8 mouse cellular contexts compared by ENCODE assay signal in genomic region chr14:46884701-46885428, GRCm38 (mm10). TPM values are rescaled to one million over a fixed set of nuclear protein-coding genes. Genes with fewer than 3 reads are reported as not detected.
DNase-seq lines count a peak whose midpoint lies in the region; ATAC-seq and TF ChIP-seq lines count a peak whose summit lies in the region.

No protein-coding gene starts in this region.

- WGBS in forebrain, embryonic 13.5 days: under 1% methylated on average over 46 of the region's 52 CpGs
- 1% methylated on average over 45 of the region's 52 CpGs for WGBS in heart, embryonic 15.5 days
- under 1% methylated on average over 50 of the region's 52 CpGs for WGBS in liver, embryonic 13.5 days (ENCODE audit: insufficient replicate concordance)
- WGBS in neural tube, embryonic 15.5 days: under 1% methylated on average over 47 of the region's 52 CpGs

- H3K27ac ChIP-seq in forebrain, embryonic 13.5 days: peak overlapping the region; percentile 75
- H3K27ac ChIP-seq in heart, embryonic 15.5 days: peak overlapping the region; percentile 98
- no peak overlapping the region; the same call in 1 of the 2 replicates for H3K27ac ChIP-seq in liver, embryonic 13.5 days
- peak overlapping the region; percentile 85 for H3K27ac ChIP-seq in neural tube, embryonic 15.5 days (replicated peaks)

- H3K9ac ChIP-seq in forebrain, embryonic 13.5 days: peak overlapping the region; percentile 75
- peak overlapping the region; percentile 77 for H3K9ac ChIP-seq in heart, embryonic 15.5 days
- peak overlapping the region; percentile 49 for H3K9ac ChIP-seq in liver, embryonic 13.5 days
- H3K9ac ChIP-seq in neural tube, embryonic 15.5 days (replicated peaks): peak overlapping the region; percentile 67

- peak; percentile 60 for ATAC-seq in forebrain, embryonic 13.5 days
- peak; percentile 24 for ATAC-seq in heart, embryonic 15.5 days (replicated peaks; ENCODE audit: insufficient number of reproducible peaks, insufficient read depth, low FRiP score, low read depth)
- no peak for ATAC-seq in liver, embryonic 13.5 days (ENCODE audit: low read depth)
- ATAC-seq in neural tube, embryonic 15.5 days (ENCODE audit: low FRiP score): peak; percentile 65

- peak; percentile 40; the same call in 1 of the 2 replicates for TF ChIP-seq POLR2A in brain, embryonic 14.5 days (IDR thresholded peaks at IDR 0.05; ENCODE audit: borderline replicate concordance, extremely low read depth, insufficient read depth, insufficient read length, poor library complexity, severe bottlenecking)

- TF ChIP-seq CTCF in brain, embryonic 14.5 days (IDR thresholded peaks at IDR 0.05; ENCODE audit: borderline replicate concordance, extremely low read depth, insufficient read depth, insufficient read length): no peak

- DNase-seq in CD8-positive naive resting alpha-beta T cell, adult 2 months (ENCODE audit: low read depth in 2 of 2, low spot score in 2 of 2): peak; percentile 3 to 18
- DNase-seq in brain, embryonic 14.5 days (ENCODE audit: low read depth): peak; percentile 85
- DNase-seq in kidney, postnatal 14 days: peak; percentile 69
- no peak for DNase-seq in liver, embryonic 13.5 days
- DNase-seq in thymus, postnatal 4 days: peak; percentile 66

- 0 out of 2 replicates have a peak, but pooled peaks cover 3% of the 10 kb centered on the region for H3K36me3 ChIP-seq in forebrain, embryonic 13.5 days (ENCODE audit: poor library complexity, severe bottlenecking)
- no peaks in the 10 kb centered on the region; the same call in 1 of the 2 replicates for H3K36me3 ChIP-seq in heart, embryonic 15.5 days
- no peaks in the 10 kb centered on the region for H3K36me3 ChIP-seq in liver, embryonic 13.5 days
- H3K36me3 ChIP-seq in neural tube, embryonic 15.5 days: no peaks in the 10 kb centered on the region

- H3K9me3 ChIP-seq in forebrain, embryonic 13.5 days (replicated peaks): no peaks in the 10 kb centered on the region
- H3K9me3 ChIP-seq in heart, embryonic 15.5 days (replicated peaks): no peaks in the 10 kb centered on the region
- H3K9me3 ChIP-seq in liver, embryonic 13.5 days (replicated peaks): no peaks in the 10 kb centered on the region
- H3K9me3 ChIP-seq in neural tube, embryonic 15.5 days (replicated peaks): no peaks in the 10 kb centered on the region

- H3K4me3 ChIP-seq in forebrain, embryonic 13.5 days: peak overlapping the region; percentile 64
- peak overlapping the region; percentile 80 for H3K4me3 ChIP-seq in heart, embryonic 15.5 days
- H3K4me3 ChIP-seq in liver, embryonic 13.5 days (replicated peaks): peak overlapping the region; percentile 56
- H3K4me3 ChIP-seq in neural tube, embryonic 15.5 days (replicated peaks): peak overlapping the region; percentile 67

- peaks cover 11% of the 10 kb centered on the region; the same call in 1 of the 2 replicates for H3K27me3 ChIP-seq in forebrain, embryonic 13.5 days
- H3K27me3 ChIP-seq in heart, embryonic 15.5 days: no peaks in the 10 kb centered on the region
- H3K27me3 ChIP-seq in liver, embryonic 13.5 days: peaks cover 72% of the 10 kb centered on the region
- peaks cover 9% of the 10 kb centered on the region for H3K27me3 ChIP-seq in neural tube, embryonic 15.5 days (replicated peaks)

- peaks cover 27% of the 10 kb centered on the region for H3K4me1 ChIP-seq in forebrain, embryonic 13.5 days
- H3K4me1 ChIP-seq in heart, embryonic 15.5 days (replicated peaks): peaks cover 44% of the 10 kb centered on the region
- H3K4me1 ChIP-seq in liver, embryonic 13.5 days (replicated peaks): peaks cover 11% of the 10 kb centered on the region
- peaks cover 33% of the 10 kb centered on the region for H3K4me1 ChIP-seq in neural tube, embryonic 15.5 days

- H3K4me2 ChIP-seq in forebrain, embryonic 13.5 days: peak overlapping the region; percentile 98
- H3K4me2 ChIP-seq in heart, embryonic 15.5 days: peak overlapping the region; percentile 92
- H3K4me2 ChIP-seq in liver, embryonic 13.5 days: peak overlapping the region; percentile 69
- peak overlapping the region; percentile 94 for H3K4me2 ChIP-seq in neural tube, embryonic 15.5 days

RNA-seq across cellular contexts. Expression of gene Samd4, which starts 2.2 kb away (rescaled TPM):
- 5.8 and 7.8 TPM in 2 replicates for polyA plus RNA-seq in brain, embryonic 14.5 days (2012; rRNA removed)
- polyA plus RNA-seq in forebrain, embryonic 13.5 days (2015; fragmentation: Nextera tagmentation; extraction: Ambion mirVana): 5.2 and 5.8 TPM in 2 replicates
- 15.3 and 17.6 TPM in 2 replicates for polyA plus RNA-seq in heart, embryonic 15.5 days (2015; fragmentation: Nextera tagmentation; extraction: Ambion mirVana)
- polyA plus RNA-seq in liver, embryonic 13.5 days (2015; fragmentation: Nextera tagmentation; extraction: Ambion mirVana): 0.50 and 0.52 TPM in 2 replicates
- 5.1 and 5.2 TPM in 2 replicates for polyA plus RNA-seq in neural tube, embryonic 15.5 days (2015; fragmentation: Nextera tagmentation; extraction: Ambion mirVana)

RNA-seq across cellular contexts. Expression of gene Cgrrf1, which starts 52.9 kb away (rescaled TPM):
- 12.7 and 14.2 TPM in 2 replicates for polyA plus RNA-seq in brain, embryonic 14.5 days (2012; rRNA removed)
- 20.4 and 23.8 TPM in 2 replicates for polyA plus RNA-seq in forebrain, embryonic 13.5 days (2015; fragmentation: Nextera tagmentation; extraction: Ambion mirVana)
- polyA plus RNA-seq in heart, embryonic 15.5 days (2015; fragmentation: Nextera tagmentation; extraction: Ambion mirVana): 24.0 and 26.6 TPM in 2 replicates
- polyA plus RNA-seq in liver, embryonic 13.5 days (2015; fragmentation: Nextera tagmentation; extraction: Ambion mirVana): 19.0 and 19.2 TPM in 2 replicates
- 20.2 and 20.7 TPM in 2 replicates for polyA plus RNA-seq in neural tube, embryonic 15.5 days (2015; fragmentation: Nextera tagmentation; extraction: Ambion mirVana)
